Mouse (Mus musculus): ENCODE results near the gene Syt5.
"Not testable (repeated sequence)": the region's sequence is repeated elsewhere in the genome, so short reads cannot be mapped to it uniquely, and the experiment has no call there.

Gene Syt5

GRCm38 (mm10) chr7:4547221-4547641, at the start of gene Syt5:
Gene Syt5 (minus strand): TSS chr7:4547541.
- no peak for DNase-seq (ENCODE audit: low spot score)

- not testable (repeated sequence) for DNase-seq (ENCODE audit: low spot score)
Observed at GRCm38 (mm10) chr7:4597046-4597445, 49.7 kb upstream of the Syt5 start.

GRCm38 (mm10) chr7:4581481-4581880, 34.1 kb upstream of the Syt5 start:
- DNase-seq (ENCODE audit: low spot score): not testable (repeated sequence)

GRCm38 (mm10) chr7:4572361-4572760, 25.0 kb upstream of the Syt5 start:
- not testable (repeated sequence) for DNase-seq (ENCODE audit: low spot score)

- no peak for DNase-seq (ENCODE audit: low spot score)
Observed at GRCm38 (mm10) chr7:4562660-4563059, 15.3 kb upstream of the Syt5 start.

- DNase-seq (ENCODE audit: low spot score): no peak
Observed at GRCm38 (mm10) chr7:4557167-4557560, 9.8 kb upstream of the Syt5 start.

GRCm38 (mm10) chr7:4556256-4557166, 9.2 kb upstream of the Syt5 start:
- DNase-seq (ENCODE audit: low spot score): peak; percentile 81

- DNase-seq (ENCODE audit: low spot score): peak; percentile 89
Observed at GRCm38 (mm10) chr7:4546591-4547131, 680 bp downstream of the Syt5 start.

- DNase-seq (ENCODE audit: low spot score): no peak
Observed at GRCm38 (mm10) chr7:4546050-4546449, 1.3 kb downstream of the Syt5 start.

GRCm38 (mm10) chr7:4542013-4542412, 5.3 kb downstream of the Syt5 start:
- no peak for DNase-seq (ENCODE audit: low spot score)

- no peak for DNase-seq (ENCODE audit: low spot score)
Observed at GRCm38 (mm10) chr7:4541344-4541743, 6.0 kb downstream of the Syt5 start.

GRCm38 (mm10) chr7:4539019-4539418, 8.3 kb downstream of the Syt5 start:
- no peak for DNase-seq (ENCODE audit: low spot score)

- no peak for DNase-seq (ENCODE audit: low spot score)
Observed at GRCm38 (mm10) chr7:4537181-4537580, 10.2 kb downstream of the Syt5 start.

GRCm38 (mm10) chr7:4536369-4536768, 11.0 kb downstream of the Syt5 start:
- no peak for DNase-seq (ENCODE audit: low spot score)

GRCm38 (mm10) chr7:4532005-4532729, 15.2 kb downstream of the Syt5 start, which contains the start of gene Dnaaf3:
Gene Dnaaf3 (minus strand): TSS chr7:4532453.
- DNase-seq (ENCODE audit: low spot score): peak; percentile 44

GRCm38 (mm10) chr7:4530166-4530565, 17.2 kb downstream of the Syt5 start:
- DNase-seq (ENCODE audit: low spot score): not testable (repeated sequence)

- DNase-seq (ENCODE audit: low spot score): no peak
Observed at GRCm38 (mm10) chr7:4527302-4527689, 20.0 kb downstream of the Syt5 start.

- DNase-seq (ENCODE audit: low spot score): peak; percentile 82
Observed at GRCm38 (mm10) chr7:4526341-4527301, 20.7 kb downstream of the Syt5 start.

GRCm38 (mm10) chr7:4524212-4524922, 23.0 kb downstream of the Syt5 start, which contains the start of gene Tnni3:
Gene Tnni3 (minus strand): TSS chr7:4524229.
- peak; percentile 59 for DNase-seq (ENCODE audit: low spot score)

GRCm38 (mm10) chr7:4523205-4524130, 23.9 kb downstream of the Syt5 start:
- no peak for DNase-seq (ENCODE audit: low spot score)

Data from MN1 (cell line).